Mouse (Mus musculus) liver, embryonic 14 days (tissue): ENCODE data around the gene Cmss1. TPM values are rescaled to one million over a fixed set of nuclear protein-coding genes. Genes with fewer than 3 reads are reported as not detected.

Source experiments
- polyA plus RNA-seq: library from polyadenylated mRNA; depleted of rRNA; stranded (reverse); fragments of >200 nt; gene quantifications from 2 replicates; pipeline ENCODE4 v1.2.3, GENCODE M21; 2012; rRNA removed

Cmss1 gene
- 8.1 and 9.0 TPM in 2 replicates for polyA plus RNA-seq

DNA sequence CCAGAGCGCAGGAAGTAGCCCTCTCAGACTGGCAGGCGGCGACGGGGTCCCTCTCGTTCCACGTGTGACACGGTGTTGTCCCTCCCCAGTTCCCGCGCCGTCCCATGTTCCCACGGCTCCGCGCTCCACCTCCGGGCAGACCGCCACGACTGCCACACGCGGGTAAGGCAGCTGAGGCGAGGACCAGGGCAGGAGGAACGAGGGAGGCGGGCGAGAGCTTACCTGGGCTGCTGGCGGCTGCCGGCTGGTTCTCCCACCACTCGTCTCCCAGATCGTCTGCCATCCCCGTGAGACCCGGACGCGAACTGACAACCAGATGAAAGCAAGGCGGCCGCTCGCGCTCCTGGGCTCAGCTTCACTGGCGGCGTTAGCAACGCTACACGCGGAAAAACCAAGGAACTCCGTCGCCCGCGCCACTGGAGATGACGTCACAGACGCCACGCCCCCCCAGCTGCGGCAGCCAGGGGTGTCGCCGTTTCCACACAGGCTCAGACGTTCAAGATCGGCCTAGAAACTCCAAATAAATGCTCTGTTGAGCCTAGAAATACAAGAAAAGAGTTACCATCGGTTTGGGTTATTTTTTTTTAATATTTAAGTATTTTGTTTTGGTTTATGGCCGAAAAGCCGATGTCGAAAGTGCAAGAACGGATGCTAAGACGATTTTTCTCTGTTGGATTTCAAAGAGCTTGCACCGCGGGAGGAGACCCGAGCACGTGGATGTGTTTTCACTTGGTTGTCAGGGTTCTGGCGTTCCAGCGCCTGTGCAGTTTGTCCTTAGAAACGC lies at the start of gene Cmss1:
Cmss1 (minus strand) TSS at position 421 of the 784 bp plus-strand sequence.

DNA sequence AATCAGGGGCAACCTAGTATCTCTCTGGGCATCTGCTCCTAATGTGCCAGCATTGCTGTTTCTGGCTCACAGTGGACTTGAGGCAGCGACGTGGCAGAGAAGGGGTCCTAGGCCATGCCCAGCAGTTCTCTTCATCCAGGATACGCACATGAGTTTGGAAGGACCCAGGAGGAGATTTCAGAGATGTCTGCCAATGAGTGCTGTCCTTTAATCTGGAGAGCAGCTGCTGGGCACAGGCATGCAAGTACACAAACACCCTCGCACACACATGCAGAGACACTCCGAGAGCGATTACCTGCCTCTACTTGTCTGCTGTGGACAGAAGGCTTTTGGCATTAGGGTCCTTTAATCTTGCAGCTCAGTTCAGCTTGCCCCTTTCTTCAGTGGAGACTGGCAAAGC lies 253.9 kb downstream of the Cmss1 start, which contains the start of gene Filip1l:
Filip1l (plus strand) TSS at position 343 of the 400 bp plus-strand sequence.

DNA sequence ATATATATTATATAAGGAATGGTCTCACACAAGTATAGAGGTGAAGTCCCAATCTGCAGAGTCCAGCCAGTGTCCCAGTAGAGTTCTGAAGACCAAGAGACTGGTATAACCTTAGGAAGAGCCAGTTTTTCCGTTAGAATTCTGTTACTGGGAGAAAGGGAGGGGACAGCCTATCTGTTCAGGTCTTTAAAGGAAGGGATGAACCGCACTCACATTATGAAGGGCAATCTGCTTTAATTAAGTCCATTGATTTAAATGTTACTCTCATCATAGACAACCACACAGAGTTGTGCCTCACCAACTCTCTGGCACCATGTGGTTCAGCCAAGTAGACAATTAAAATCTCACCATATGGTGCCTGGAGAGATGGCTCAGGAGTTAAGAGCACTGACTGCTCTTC lies 313.9 kb downstream of the Cmss1 start, which contains the start of gene Tmem30c:
Tmem30c (minus strand) TSS at position 101 of the 400 bp plus-strand sequence.

Other genes with a start within 250 kb of the Cmss1 start
- gene Col8a1, start 147.9 kb upstream of the Cmss1 start, polyA plus RNA-seq, result 0.07 and 0.10 TPM in 2 replicates